Comparison of ENCODE assay signal across 10 mouse cellular contexts in the genomic region with DNA sequence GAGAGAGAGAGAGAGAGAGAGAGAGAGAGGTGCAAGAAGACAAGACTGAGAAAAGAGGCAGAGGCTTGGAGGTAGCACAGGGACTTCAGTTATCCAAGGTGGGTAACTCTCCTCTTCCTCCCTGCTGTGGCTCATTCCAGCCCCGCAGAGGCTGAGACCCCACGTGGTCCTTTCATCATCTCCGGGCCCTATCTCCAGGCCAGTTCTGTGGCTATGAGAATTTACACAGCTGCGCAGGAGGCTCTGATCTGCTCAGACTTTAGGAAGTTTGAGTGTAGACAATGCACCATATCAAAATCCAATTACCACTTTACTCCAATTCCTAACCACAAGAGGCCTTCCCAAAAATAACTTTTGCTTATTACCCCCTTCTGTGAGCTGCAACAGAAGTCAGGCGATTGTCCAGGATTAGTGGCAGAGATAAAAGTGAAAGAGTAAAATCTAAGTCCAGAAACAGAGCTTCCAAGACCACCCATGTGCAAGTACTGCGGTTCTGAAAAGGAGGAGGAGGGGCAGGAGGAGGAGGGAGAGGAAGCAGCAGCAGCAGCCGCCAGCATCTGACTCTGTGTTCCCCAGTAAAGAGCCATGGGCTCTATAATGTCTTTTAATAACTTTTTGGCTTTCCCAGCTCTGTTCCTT. TPM values are rescaled to one million over a fixed set of nuclear protein-coding genes. Genes with fewer than 3 reads are reported as not detected.
DNase-seq lines count a peak whose midpoint lies in the region; ATAC-seq and TF ChIP-seq lines count a peak whose summit lies in the region.
"Had no signal": no experiment of that assay in that cellular context is flagged by ENCODE, and none has a peak within 500 bp of the region (broad histone marks: within the 10 kb centered on the region; RNA-seq: fewer than 3 reads in every experiment).

No protein-coding gene starts in this region.

- H3K9me3 ChIP-seq in heart, embryonic 13.5 days: no peaks in the 10 kb centered on the region
- no peaks in the 10 kb centered on the region for H3K9me3 ChIP-seq in lung, postnatal 0 days (ENCODE audit: low read length)
- no peaks in the 10 kb centered on the region for H3K9me3 ChIP-seq in embryonic facial prominence, embryonic 13.5 days
- H3K9me3 ChIP-seq in midbrain, embryonic 14.5 days (ENCODE audit: control insufficient read depth, low read length): no peaks in the 10 kb centered on the region
- H3K9me3 ChIP-seq: liver, embryonic 15.5 days had no signal

- no peak for TF ChIP-seq POLR2A in lung, adult 2 months (IDR thresholded peaks at IDR 0.05; ENCODE audit: borderline replicate concordance, extremely low read depth, low read depth, low read length)

- H3K4me1 ChIP-seq in heart, embryonic 13.5 days: peaks cover 44% of the 10 kb centered on the region
- no peaks in the 10 kb centered on the region for H3K4me1 ChIP-seq in lung, postnatal 0 days (ENCODE audit: insufficient read depth, low read depth, low read length)
- no peaks in the 10 kb centered on the region for H3K4me1 ChIP-seq in lung, adult 2 months (ENCODE audit: control insufficient read depth, insufficient read depth, low read length)
- H3K4me1 ChIP-seq in embryonic facial prominence, embryonic 13.5 days: peaks cover 24% of the 10 kb centered on the region
- H3K4me1 ChIP-seq in midbrain, embryonic 14.5 days (ENCODE audit: control insufficient read depth, insufficient read depth, low read length): peaks cover 11% of the 10 kb centered on the region; the same call in 1 of the 2 replicates
- H3K4me1 ChIP-seq: liver, embryonic 15.5 days had no signal

- ATAC-seq in heart, embryonic 13.5 days (ENCODE audit: extremely low read depth, insufficient number of reproducible peaks, low FRiP score, low TSS enrichment): no peak
- ATAC-seq in lung, postnatal 0 days: no peak
- no peak for ATAC-seq in embryonic facial prominence, embryonic 13.5 days (ENCODE audit: insufficient number of reproducible peaks, insufficient read depth, low FRiP score, low TSS enrichment, low read depth)
- peak; percentile 46; the same call in 1 of the 2 replicates for ATAC-seq in midbrain, embryonic 14.5 days (ENCODE audit: low FRiP score, low TSS enrichment)
- ATAC-seq in frontal cortex, adult (ENCODE audit: low TSS enrichment): no peak

- no peak for DNase-seq in heart, postnatal 36 days
- peak; percentile 19 for DNase-seq in lung, postnatal 0 days (ENCODE audit: low spot score)
- no peak for DNase-seq in lung, adult 2 months
- DNase-seq in midbrain, embryonic 14.5 days: peak; percentile 48
- DNase-seq in ovary, adult 18-20 months (ENCODE audit: low spot score): no peak
- DNase-seq: thymus, postnatal 25 days had no signal

- peak overlapping the region; percentile 46 for H3K27ac ChIP-seq in heart, embryonic 13.5 days (replicated peaks)
- no peak overlapping the region for H3K27ac ChIP-seq in lung, postnatal 0 days (ENCODE audit: low read length)
- H3K27ac ChIP-seq in embryonic facial prominence, embryonic 13.5 days: no peak overlapping the region
- no peak overlapping the region for H3K27ac ChIP-seq in midbrain, embryonic 14.5 days (replicated peaks; ENCODE audit: low read depth, low read length)
- H3K27ac ChIP-seq: liver, embryonic 15.5 days had no signal

- H3K36me3 ChIP-seq in heart, embryonic 13.5 days: no peaks in the 10 kb centered on the region; the same call in 1 of the 2 replicates
- no peaks in the 10 kb centered on the region for H3K36me3 ChIP-seq in lung, postnatal 0 days (ENCODE audit: insufficient read depth, low read length)
- H3K36me3 ChIP-seq in embryonic facial prominence, embryonic 13.5 days: no peaks in the 10 kb centered on the region
- H3K36me3 ChIP-seq in midbrain, embryonic 14.5 days (ENCODE audit: control insufficient read depth, insufficient read depth, low read length): no peaks in the 10 kb centered on the region
- H3K36me3 ChIP-seq: liver, embryonic 15.5 days had no signal

- 13% methylated on average over 7 of the region's 7 CpGs for WGBS in heart, embryonic 13.5 days
- 37% methylated on average over 7 of the region's 7 CpGs for WGBS in lung, postnatal 0 days
- 44% methylated on average over 7 of the region's 7 CpGs for WGBS in lung, adult 2 months
- 10% methylated on average over 7 of the region's 7 CpGs for WGBS in embryonic facial prominence, embryonic 13.5 days
- WGBS in midbrain, embryonic 14.5 days: 4% methylated on average over 7 of the region's 7 CpGs

- no peaks in the 10 kb centered on the region for H3K27me3 ChIP-seq in heart, embryonic 13.5 days (replicated peaks)
- H3K27me3 ChIP-seq in lung, postnatal 0 days (replicated peaks; ENCODE audit: insufficient read depth, low read length): no peaks in the 10 kb centered on the region
- peaks cover 8% of the 10 kb centered on the region; the same call in 1 of the 2 replicates for H3K27me3 ChIP-seq in embryonic facial prominence, embryonic 13.5 days
- H3K27me3 ChIP-seq in midbrain, embryonic 14.5 days (ENCODE audit: control insufficient read depth, insufficient read depth, low read length): peaks cover 5% of the 10 kb centered on the region; the same call in 1 of the 2 replicates
- H3K27me3 ChIP-seq: liver, embryonic 15.5 days had no signal

- H3K4me2 ChIP-seq in heart, embryonic 13.5 days: peak overlapping the region; percentile 31
- H3K4me2 ChIP-seq in lung, postnatal 0 days (replicated peaks; ENCODE audit: low read depth, low read length): no peak overlapping the region
- H3K4me2 ChIP-seq in embryonic facial prominence, embryonic 13.5 days: 0 out of 2 replicates have a peak overlapping the region, but pooled peaks have one; percentile 2
- no peak overlapping the region for H3K4me2 ChIP-seq in midbrain, embryonic 14.5 days (ENCODE audit: low read length)
- H3K4me2 ChIP-seq: liver, embryonic 15.5 days had no signal

- TF ChIP-seq EP300 in lung, postnatal 0 days (IDR thresholded peaks at IDR 0.05): no peak

- no peak overlapping the region for H3K4me3 ChIP-seq in heart, embryonic 13.5 days
- H3K4me3 ChIP-seq in lung, postnatal 0 days (ENCODE audit: low read depth, low read length): no peak overlapping the region
- H3K4me3 ChIP-seq in lung, adult 2 months (replicated peaks; ENCODE audit: extremely low read depth, low read depth, low read length): no peak overlapping the region
- H3K4me3 ChIP-seq in embryonic facial prominence, embryonic 13.5 days: no peak overlapping the region
- H3K4me3 ChIP-seq in midbrain, embryonic 14.5 days (replicated peaks; ENCODE audit: low read depth, low read length): no peak overlapping the region
- H3K4me3 ChIP-seq: liver, embryonic 15.5 days had no signal

- H3K9ac ChIP-seq in heart, embryonic 13.5 days: 0 out of 2 replicates have a peak overlapping the region, but pooled peaks have one; percentile 14
- H3K9ac ChIP-seq in lung, postnatal 0 days (replicated peaks; ENCODE audit: low read depth): no peak overlapping the region
- H3K9ac ChIP-seq in embryonic facial prominence, embryonic 13.5 days: no peak overlapping the region
- H3K9ac ChIP-seq in midbrain, embryonic 14.5 days (replicated peaks; ENCODE audit: low read length): no peak overlapping the region
- H3K9ac ChIP-seq: liver, embryonic 15.5 days had no signal

- intact Hi-C loops in heart, postnatal 36 days (cut with DNase I): no loop called here

- no peak for TF ChIP-seq CTCF in lung, postnatal 0 days (IDR thresholded peaks at IDR 0.05)
- no peak for TF ChIP-seq CTCF in lung, adult 2 months (IDR thresholded peaks at IDR 0.05; ENCODE audit: insufficient read depth, low read length)

RNA-seq across cellular contexts. Expression of gene Slc25a13, which starts 57.6 kb away (rescaled TPM):
- 55.3 and 58.9 TPM in 2 replicates for polyA plus RNA-seq in heart, embryonic 13.5 days (2015; fragmentation: Nextera tagmentation; extraction: Ambion mirVana)
- total RNA-seq in heart, postnatal 36 days (2021): 100 to 1,000 TPM; 146 to 153 TPM
- polyA plus RNA-seq in lung, postnatal 0 days (2015; fragmentation: Nextera tagmentation; extraction: Ambion mirVana): 7.1 and 7.7 TPM in 2 replicates
- 1.6 and 2.7 TPM in 2 replicates for polyA plus RNA-seq in lung, adult 2 months (2012; rRNA removed)
- 20.2 and 24.7 TPM in 2 replicates for polyA plus RNA-seq in embryonic facial prominence, embryonic 13.5 days (2015; fragmentation: Nextera tagmentation; extraction: Ambion mirVana)
- 3.2 and 6.9 TPM in 2 replicates for polyA plus RNA-seq in midbrain, embryonic 14.5 days (2014; fragmentation: Nextera tagmentation; extraction: Ambion mirVana)

Comparison
In these comparisons a context has a peak if more than half of its experiments do, and no peak if none do; other contexts are left out.
1. DNase-seq: peak in lung, postnatal 0 days (single experiment) and midbrain, embryonic 14.5 days (single experiment); none in heart, postnatal 36 days (0 of 2), lung, adult 2 months (single experiment) and ovary, adult 18-20 months (single experiment).
2. H3K4me2 ChIP-seq: peak in heart, embryonic 13.5 days (single experiment) and embryonic facial prominence, embryonic 13.5 days (single experiment); none in lung, postnatal 0 days (single experiment) and midbrain, embryonic 14.5 days (single experiment).